Mouse (Mus musculus): ENCODE data around the gene Rpl3l.

DNA sequence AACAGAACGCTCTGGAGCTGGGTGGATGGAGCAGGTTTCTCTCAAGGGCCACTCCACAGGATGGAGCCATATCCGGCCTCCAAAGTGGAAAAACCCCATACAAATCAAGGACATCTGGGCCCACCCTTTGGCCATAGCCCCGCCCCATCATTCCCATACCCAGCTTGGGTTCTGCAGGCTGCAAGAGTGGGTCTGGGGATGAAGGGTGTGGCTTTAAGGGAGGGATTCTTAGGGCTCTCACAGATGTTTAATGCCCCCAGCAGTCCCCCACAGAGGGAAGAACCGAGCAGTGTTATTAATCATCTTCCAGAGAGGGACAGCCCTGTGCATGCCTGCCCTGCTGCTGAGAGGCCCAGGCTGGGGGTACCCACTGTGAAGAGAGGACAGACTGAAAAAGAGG lies 19.4 kb downstream of the Rpl3l start:
- TF ChIP-seq POLR2A (IDR thresholded peaks at IDR 0.05; ENCODE audit: extremely low read depth, insufficient read depth, low read length) (no peak), CTCF (IDR thresholded peaks at IDR 0.05; ENCODE audit: low read depth, low read length) (no peak)
